Mouse (Mus musculus): ENCODE results near the gene Gdf10. TPM values are rescaled to one million over a fixed set of nuclear protein-coding genes. Genes with fewer than 3 reads are reported as not detected.

The Gdf10 gene
- total and polyA plus RNA-seq, 3 experiments, result 1.0 to 3.8 (median 1.1) TPM

GRCm38 (mm10) chr14:33959341-33959740 is 36.0 kb downstream of the Gdf10 start:
- Histone ChIP-seq H3K27ac (no peak overlapping the region), H3K27me3 (ENCODE audit: control insufficient read depth, insufficient read depth, low read length) (no peaks in the 10 kb centered on the region; the same call in 1 of the 2 replicates), H3K4me3 (no peak overlapping the region), H3K9ac (ENCODE audit: low read depth, low read length) (no peak overlapping the region), H3K36me3 (ENCODE audit: control insufficient read depth, insufficient read depth, low read length) (no peaks in the 10 kb centered on the region), H3K4me1 (ENCODE audit: control insufficient read depth, insufficient read depth, low read length) (no peaks in the 10 kb centered on the region), H3K79me2 (replicated peaks; ENCODE audit: control insufficient read depth, insufficient read depth, low read length) (no peaks in the 10 kb centered on the region)
- no peak for TF ChIP-seq POLR2A (IDR thresholded peaks at IDR 0.05; ENCODE audit: insufficient read depth, low read depth, low read length)
- TF ChIP-seq CTCF (IDR thresholded peaks at IDR 0.05), result peak; percentile 83
- TF ChIP-seq EP300 (IDR thresholded peaks at IDR 0.05; ENCODE audit: insufficient read depth, low read depth, low read length), result no peak
- peak in 1 of 2 experiments; percentile 33 for DNase-seq
- intact Hi-C loops (cut with DNase I), result loop anchor here (5.0 to 10.0 kb wide), 2 partner anchors 148 to 245 kb away; partner anchors contain the start of gene Gprin2
- 6% methylated on average over 9 of the region's 9 CpGs for WGBS

- DNase-seq, result no peak
- 47% methylated on average over 7 of the region's 7 CpGs for WGBS
- H3K27ac ChIP-seq, result no peak overlapping the region
- H3K4me1 ChIP-seq (ENCODE audit: control insufficient read depth, insufficient read depth, low read length), result no peaks in the 10 kb centered on the region
- no peaks in the 10 kb centered on the region; the same call in 1 of the 2 replicates for H3K27me3 ChIP-seq (ENCODE audit: control insufficient read depth, insufficient read depth, low read length)
- no peaks in the 10 kb centered on the region for H3K36me3 ChIP-seq (ENCODE audit: control insufficient read depth, insufficient read depth, low read length)
- H3K9ac ChIP-seq (ENCODE audit: low read depth, low read length), result no peak overlapping the region
- intact Hi-C loops (cut with DNase I), result no loop called here
- no peak for TF ChIP-seq POLR2A (IDR thresholded peaks at IDR 0.05; ENCODE audit: insufficient read depth, low read depth, low read length)
- TF ChIP-seq CTCF (IDR thresholded peaks at IDR 0.05), result peak; percentile 20; the same call in 1 of the 2 replicates
- no peak for TF ChIP-seq EP300 (IDR thresholded peaks at IDR 0.05; ENCODE audit: insufficient read depth, low read depth, low read length)
- H3K79me2 ChIP-seq (replicated peaks; ENCODE audit: control insufficient read depth, insufficient read depth, low read length), result no peaks in the 10 kb centered on the region
- H3K4me3 ChIP-seq, result no peak overlapping the region
Measured at GRCm38 (mm10) chr14:33965675-33966074, 42.3 kb downstream of the Gdf10 start.

GRCm38 (mm10) chr14:33972679-33973078 is 49.3 kb downstream of the Gdf10 start:
- DNase-seq, result no peak
- H3K4me1 ChIP-seq (ENCODE audit: control insufficient read depth, insufficient read depth, low read length), result no peaks in the 10 kb centered on the region
- intact Hi-C loops (cut with DNase I), result no loop called here
- H3K79me2 ChIP-seq (replicated peaks; ENCODE audit: control insufficient read depth, insufficient read depth, low read length), result no peaks in the 10 kb centered on the region
- TF ChIP-seq EP300 (IDR thresholded peaks at IDR 0.05; ENCODE audit: insufficient read depth, low read depth, low read length), result no peak
- no peak for TF ChIP-seq CTCF (IDR thresholded peaks at IDR 0.05)
- no peak for TF ChIP-seq POLR2A (IDR thresholded peaks at IDR 0.05; ENCODE audit: insufficient read depth, low read depth, low read length)
- no peaks in the 10 kb centered on the region for H3K27me3 ChIP-seq (ENCODE audit: control insufficient read depth, insufficient read depth, low read length)
- no peak overlapping the region for H3K4me3 ChIP-seq
- H3K36me3 ChIP-seq (ENCODE audit: control insufficient read depth, insufficient read depth, low read length), result no peaks in the 10 kb centered on the region
- H3K27ac ChIP-seq, result no peak overlapping the region
- 52% methylated on average over 7 of the region's 7 CpGs for WGBS
- H3K9ac ChIP-seq (ENCODE audit: low read depth, low read length), result no peak overlapping the region

- intact Hi-C loops (cut with DNase I), result no loop called here
- Histone ChIP-seq H3K9ac (ENCODE audit: low read depth, low read length) (no peak overlapping the region), H3K4me3 (no peak overlapping the region), H3K36me3 (ENCODE audit: control insufficient read depth, insufficient read depth, low read length) (no peaks in the 10 kb centered on the region), H3K27me3 (ENCODE audit: control insufficient read depth, insufficient read depth, low read length) (no peaks in the 10 kb centered on the region; the same call in 1 of the 2 replicates), H3K4me1 (ENCODE audit: control insufficient read depth, insufficient read depth, low read length) (no peaks in the 10 kb centered on the region), H3K79me2 (replicated peaks; ENCODE audit: control insufficient read depth, insufficient read depth, low read length) (no peaks in the 10 kb centered on the region), H3K27ac (no peak overlapping the region)
- WGBS, result 57% methylated on average over 5 of the region's 5 CpGs
- DNase-seq, result no peak
- TF ChIP-seq CTCF (IDR thresholded peaks at IDR 0.05), result no peak
Measured at GRCm38 (mm10) chr14:33974752-33975151, 51.4 kb downstream of the Gdf10 start.

GRCm38 (mm10) chr14:33977748-33978147 is 54.4 kb downstream of the Gdf10 start:
- Histone ChIP-seq H3K36me3 (ENCODE audit: control insufficient read depth, insufficient read depth, low read length) (no peaks in the 10 kb centered on the region), H3K9ac (ENCODE audit: low read depth, low read length) (no peak overlapping the region), H3K4me1 (ENCODE audit: control insufficient read depth, insufficient read depth, low read length) (no peaks in the 10 kb centered on the region), H3K27me3 (ENCODE audit: control insufficient read depth, insufficient read depth, low read length) (no peaks in the 10 kb centered on the region; the same call in 1 of the 2 replicates), H3K4me3 (no peak overlapping the region), H3K27ac (no peak overlapping the region), H3K79me2 (replicated peaks; ENCODE audit: control insufficient read depth, insufficient read depth, low read length) (no peaks in the 10 kb centered on the region)
- 41% methylated on average over 7 of the region's 7 CpGs for WGBS
- DNase-seq, result no peak
- TF ChIP-seq POLR2A (IDR thresholded peaks at IDR 0.05; ENCODE audit: insufficient read depth, low read depth, low read length), result no peak
- TF ChIP-seq CTCF (IDR thresholded peaks at IDR 0.05), result no peak
- no peak for TF ChIP-seq EP300 (IDR thresholded peaks at IDR 0.05; ENCODE audit: insufficient read depth, low read depth, low read length)
- intact Hi-C loops (cut with DNase I), result no loop called here

DNA sequence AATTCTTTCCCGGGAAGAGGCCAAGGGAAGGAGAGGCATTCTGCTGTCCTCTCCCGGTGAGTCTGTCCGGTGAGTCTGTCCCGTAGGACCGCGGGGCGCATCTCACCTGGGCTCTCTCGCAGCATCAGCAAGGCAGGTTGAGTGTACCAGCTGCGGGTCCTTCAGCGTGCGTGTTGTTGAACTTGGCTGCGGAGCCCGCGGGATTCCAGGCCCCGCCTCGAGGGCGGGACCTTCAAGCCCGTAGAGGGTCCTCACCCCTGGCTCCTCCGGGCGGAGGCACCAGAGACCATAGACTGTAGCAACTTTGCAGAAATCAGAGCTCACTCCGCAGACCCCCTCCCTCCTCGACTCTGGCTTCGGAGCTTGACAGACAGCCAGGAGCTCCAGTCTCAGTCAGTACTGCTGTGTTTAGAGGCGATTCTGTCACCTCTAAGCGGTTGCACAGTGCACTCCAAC is 55.2 kb downstream of the Gdf10 start, which contains the start of gene Zfp488:
Gene Zfp488, minus strand, starts transcription at position 161 of the 456 bp plus-strand sequence.
- Histone ChIP-seq H3K4me3 (no peak within 1 kb of the TSS), H3K4me1 (ENCODE audit: control insufficient read depth, insufficient read depth, low read length) (no peaks in the 10 kb centered on the region), H3K27ac (no peak within 1 kb of the TSS), H3K79me2 (replicated peaks; ENCODE audit: control insufficient read depth, insufficient read depth, low read length) (no peaks in the 10 kb centered on the region), H3K9ac (ENCODE audit: low read depth, low read length) (no peak within 1 kb of the TSS), H3K27me3 (ENCODE audit: control insufficient read depth, insufficient read depth, low read length) (no peaks in the 10 kb centered on the region; the same call in 1 of the 2 replicates), H3K36me3 (ENCODE audit: control insufficient read depth, insufficient read depth, low read length) (no peaks in the 10 kb centered on the region)
- DNase-seq, result no peak
- 2% methylated on average over 25 of the region's 25 CpGs for WGBS
- intact Hi-C loops (cut with DNase I), result no loop called here
- TF ChIP-seq EP300 (IDR thresholded peaks at IDR 0.05; ENCODE audit: insufficient read depth, low read depth, low read length), result no peak
- TF ChIP-seq POLR2A (IDR thresholded peaks at IDR 0.05; ENCODE audit: insufficient read depth, low read depth, low read length), result no peak
- TF ChIP-seq CTCF (IDR thresholded peaks at IDR 0.05), result no peak

Other genes with a start within 250 kb of the Gdf10 start
- under 1 TPM; 0.10 to 0.34 TPM for gene Gdf2, start 17.5 kb downstream of the Gdf10 start, total RNA-seq (2021)
- gene Gdf2, start 17.5 kb downstream of the Gdf10 start, polyA plus RNA-seq (2012; rRNA removed), result 0.16 and 0.20 TPM in 2 replicates
- not detected for gene Rbp3, start 30.4 kb downstream of the Gdf10 start, total RNA-seq (2021)
- gene Rbp3, start 30.4 kb downstream of the Gdf10 start, polyA plus RNA-seq (2012; rRNA removed), result not detected in 2 replicates
- not detected for gene Zfp488, start 55.2 kb downstream of the Gdf10 start, total RNA-seq (2021)
- gene Zfp488, start 55.2 kb downstream of the Gdf10 start, polyA plus RNA-seq (2012; rRNA removed), result not detected in 2 replicates
- not detected for gene Gm30083, start 91.6 kb downstream of the Gdf10 start, total RNA-seq (2021)
- not detected in 2 replicates for gene Gm30083, start 91.6 kb downstream of the Gdf10 start, polyA plus RNA-seq (2012; rRNA removed)
- not detected for gene Gm5460, start 93.2 kb downstream of the Gdf10 start, total RNA-seq (2021)
- gene Gm5460, start 93.2 kb downstream of the Gdf10 start, polyA plus RNA-seq (2012; rRNA removed), result not detected in 2 replicates
- not detected for gene Antxrl, start 129.1 kb downstream of the Gdf10 start, total RNA-seq (2021)
- gene Antxrl, start 129.1 kb downstream of the Gdf10 start, polyA plus RNA-seq (2012; rRNA removed), result 0.06 TPM in 2 replicates
- 1 to 10 TPM; 2.5 to 3.1 TPM for gene Anxa8, start 162.4 kb downstream of the Gdf10 start, total RNA-seq (2021)
- 2.0 and 4.0 TPM in 2 replicates for gene Anxa8, start 162.4 kb downstream of the Gdf10 start, polyA plus RNA-seq (2012; rRNA removed)
- gene A630023A22Rik, start 179.2 kb downstream of the Gdf10 start, total RNA-seq (2021), result not detected
- gene A630023A22Rik, start 179.2 kb downstream of the Gdf10 start, polyA plus RNA-seq (2012; rRNA removed), result not detected in 2 replicates
- under 1 TPM; 0.08 to 0.18 TPM for gene Npy4r, start 228.9 kb downstream of the Gdf10 start, total RNA-seq (2021)
- gene Npy4r, start 228.9 kb downstream of the Gdf10 start, polyA plus RNA-seq (2012; rRNA removed), result 0.80 and 1.1 TPM in 2 replicates